Mouse (Mus musculus) fibroblast of lung, adult 2 months (primary cell): ENCODE data around the gene Bex1.
A peak's percentile ranks its signal among the peaks of the same experiment; 100 is the strongest.

ENCODE experiments used
- DNase-seq: peaks from one replicate; pipeline ENCODE4 v3.0.0-alpha.2; 2011; ENCODE audit warnings: low read depth

Bex1 gene

GRCm38 (mm10) chrX:136171189-136172117 is 43.9 kb downstream of the Bex1 start:
- peak; percentile 30 for DNase-seq

DNA sequence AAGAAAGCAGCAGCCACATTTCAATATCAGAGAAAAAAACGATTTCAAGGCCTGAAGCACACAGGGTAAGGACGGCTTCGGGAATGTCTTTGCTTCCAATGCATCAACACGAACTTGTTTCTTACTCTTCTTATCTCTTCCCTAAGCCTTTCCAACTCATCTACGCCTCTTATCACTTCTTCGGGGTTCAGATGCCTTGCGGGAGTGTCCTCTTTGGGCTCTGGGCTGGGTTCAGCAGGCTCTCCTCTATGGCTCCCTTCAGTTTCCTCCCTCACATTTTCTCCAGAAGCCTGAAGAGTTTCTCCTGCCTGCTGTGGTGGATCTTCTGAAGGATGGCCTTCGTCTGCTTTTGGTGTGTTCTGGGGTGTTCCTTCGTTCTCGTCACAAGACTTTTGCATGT is 44.7 kb downstream of the Bex1 start:
- no peak for DNase-seq
